Mouse (Mus musculus) myocyte (in vitro differentiated cells): ENCODE measurements around the gene Coa6. TPM values are rescaled to one million over a fixed set of nuclear protein-coding genes. Genes with fewer than 3 reads are reported as not detected.
"Not testable (repeated sequence)": the region's sequence is repeated elsewhere in the genome, so short reads cannot be mapped to it uniquely, and the experiment has no call there.

Source experiments
- H3K27me3 ChIP-seq: one replicate; pipeline ENCODE4 v1.6.1; 2011; ENCODE audit not compliant: control insufficient read depth, insufficient read depth, insufficient read length
- H3K36me3 ChIP-seq: one replicate; pipeline ENCODE4 v1.6.1; 2011; ENCODE audit not compliant: control insufficient read depth, insufficient read depth
- H3K4me2 ChIP-seq: one replicate; pipeline ENCODE4 v1.6.1; 2011; ENCODE audit warnings: low read depth, control low read depth
- H3K4me3 ChIP-seq: one replicate; pipeline ENCODE4 v1.5.1; 2011; ENCODE audit warnings: mild to moderate bottlenecking, control low read depth, moderate library complexity
- H3K79me2 ChIP-seq: one replicate; pipeline ENCODE4 v1.6.1; 2011; ENCODE audit not compliant: control insufficient read depth, insufficient read depth
- H3ac ChIP-seq: one replicate; pipeline ENCODE4 v1.6.1; 2011; ENCODE audit not compliant: control insufficient read depth, insufficient read length
- CEBPB ChIP-seq: IDR thresholded peaks from 2 replicates; pipeline ENCODE4 v1.6.1; 2011; ENCODE audit warnings: mild to moderate bottlenecking, moderate library complexity; ENCODE audit not compliant: poor library complexity, insufficient read depth, severe bottlenecking
- E2F4 ChIP-seq: IDR thresholded peaks from one replicate; pipeline ENCODE4 v1.6.1; 2011; ENCODE audit warnings: mild to moderate bottlenecking, control low read depth, moderate library complexity; ENCODE audit not compliant: insufficient read depth
- MAX ChIP-seq: IDR thresholded peaks from one replicate; pipeline ENCODE4 v1.6.1; 2011; ENCODE audit warnings: low read depth, mild to moderate bottlenecking, control low read depth
- MYOD1 ChIP-seq, 3 experiments: IDR thresholded peaks; one replicate each; pipeline ENCODE4 v1.6.1; 2011; ENCODE audit warnings: control low read depth in 2 of 3, low read depth in 2 of 3, mild to moderate bottlenecking in 2 of 3, moderate library complexity in 1 of 3; ENCODE audit not compliant: insufficient read length in 2 of 3, control insufficient read depth in 1 of 3
- MYOG ChIP-seq, 3 experiments: IDR thresholded peaks; one replicate each; pipeline ENCODE4 v1.6.1; 2011; ENCODE audit warnings: control low read depth in 2 of 3, low read depth in 2 of 3, mild to moderate bottlenecking in 2 of 3; ENCODE audit not compliant: insufficient read length in 2 of 3, control insufficient read depth in 1 of 3, insufficient read depth in 1 of 3
- POLR2A ChIP-seq: IDR thresholded peaks from one replicate; pipeline ENCODE4 v1.6.1; 2011; ENCODE audit warnings: low read depth, mild to moderate bottlenecking, control low read depth, moderate library complexity; ENCODE audit not compliant: insufficient read length
- POLR2AphosphoS2 ChIP-seq: IDR thresholded peaks from one replicate; pipeline ENCODE4 v1.6.1; 2011; ENCODE audit warnings: low read depth, control low read depth; ENCODE audit not compliant: insufficient read length
- REST ChIP-seq: IDR thresholded peaks from one replicate; pipeline ENCODE4 v1.6.1; 2011; ENCODE audit warnings: mild to moderate bottlenecking, control low read depth, moderate library complexity; ENCODE audit not compliant: insufficient read depth, insufficient read length
- SRF ChIP-seq: IDR thresholded peaks from one replicate; pipeline ENCODE4 v1.6.1; 2011; ENCODE audit warnings: low read depth; ENCODE audit not compliant: control insufficient read depth, insufficient read length
- TCF12 ChIP-seq: IDR thresholded peaks from one replicate; pipeline ENCODE4 v1.6.1; 2011; ENCODE audit warnings: mild to moderate bottlenecking, control low read depth; ENCODE audit not compliant: poor library complexity, insufficient read depth, severe bottlenecking
- TCF3 ChIP-seq: IDR thresholded peaks from one replicate; pipeline ENCODE4 v1.6.1; 2011; ENCODE audit warnings: low read depth, control low read depth; ENCODE audit not compliant: insufficient read length
- USF1 ChIP-seq: IDR thresholded peaks from one replicate; pipeline ENCODE4 v1.6.1; 2011; ENCODE audit warnings: low read depth, mild to moderate bottlenecking, control low read depth, moderate library complexity
- polyA plus RNA-seq: library from polyadenylated mRNA; unstranded; fragments of >200 nt; fragmentation: generic; extraction: Trizol; gene quantifications from one replicate; pipeline ENCODE4 v1.2.1, GENCODE M21; 2012; ENCODE audit warnings: missing spikeins

Coa6 gene
- polyA plus RNA-seq, 1 experiment, result 29.3 TPM

GRCm38 (mm10) chr8:126398349-126398748 is 24.0 kb upstream of the Coa6 start:
- H3K79me2 ChIP-seq, result no peaks in the 10 kb centered on the region

DNA sequence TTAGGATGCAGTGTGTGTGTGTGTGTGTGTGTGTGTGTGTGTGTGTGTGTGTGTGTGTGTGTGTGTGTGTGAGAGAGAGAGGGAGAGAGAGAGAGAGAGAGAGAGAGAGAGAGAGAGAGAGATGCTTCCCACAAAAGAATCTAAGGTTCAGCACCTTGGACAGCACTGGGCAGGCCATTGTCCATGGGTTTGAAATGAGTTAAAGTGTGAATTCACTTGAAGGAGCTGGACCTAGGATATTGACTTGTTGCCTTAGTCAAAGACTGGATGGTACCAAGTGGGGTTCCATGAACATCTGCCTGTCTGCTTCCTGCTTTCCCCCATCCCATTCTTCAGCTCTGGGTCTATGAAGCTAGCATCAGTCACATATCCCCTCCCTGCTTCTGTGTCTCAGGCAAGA is 17.8 kb upstream of the Coa6 start:
- peak; percentile 79 for TF ChIP-seq REST
- H3ac ChIP-seq, H3K4me3 ChIP-seq, H3K79me2 ChIP-seq, H3K4me2 ChIP-seq, H3K36me3 ChIP-seq, H3K27me3 ChIP-seq: not testable (repeated sequence)

More at GRCm38 (mm10) chr8:126398349-126398748, 24.0 kb upstream of the Coa6 start:
- TF ChIP-seq POLR2A (no peak), TCF12 (no peak), MYOD1 (IDR thresholded peaks at IDR 0.05; ENCODE audit: control insufficient read depth in 1 of 3, insufficient read length in 2 of 3, low read depth in 2 of 3) (no peak), MYOG (IDR thresholded peaks at IDR 0.05; ENCODE audit: control insufficient read depth in 1 of 3, insufficient read depth in 1 of 3, insufficient read length in 2 of 3, low read depth in 2 of 3) (no peak), REST (no peak), CEBPB (no peak), TCF3 (no peak), E2F4 (no peak), SRF (no peak)
- Histone ChIP-seq H3K4me3 (no peak overlapping the region), H3ac (no peak overlapping the region), H3K36me3 (no peaks in the 10 kb centered on the region), H3K27me3 (peaks cover 19% of the 10 kb centered on the region), H3K4me2 (no peak overlapping the region)

DNA sequence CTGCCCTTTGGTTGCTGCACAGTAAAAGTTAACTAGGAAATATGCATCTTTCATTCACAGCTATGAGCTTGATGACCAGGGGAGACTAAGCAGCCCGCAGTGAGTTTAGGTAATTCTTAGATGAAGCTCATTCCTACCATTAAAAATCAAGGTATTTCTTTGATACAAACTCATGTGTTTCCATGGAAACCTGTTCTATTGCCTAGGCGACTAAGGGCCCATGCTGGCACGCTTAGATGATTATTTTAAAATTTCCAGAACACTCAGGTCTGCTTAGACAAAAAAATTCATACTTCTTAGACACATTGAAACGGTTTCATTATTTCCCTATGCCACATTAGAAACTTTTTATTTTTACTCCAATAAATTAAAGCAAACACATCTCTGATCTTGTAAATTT is 17.3 kb upstream of the Coa6 start:
- Histone ChIP-seq H3K4me3 (no peak overlapping the region), H3K36me3 (no peaks in the 10 kb centered on the region), H3ac (no peak overlapping the region), H3K79me2 (no peaks in the 10 kb centered on the region), H3K4me2 (no peak overlapping the region), H3K27me3 (peaks cover 5% of the 10 kb centered on the region)
- TF ChIP-seq TCF12 (no peak), MYOD1 (IDR thresholded peaks at IDR 0.05; ENCODE audit: control insufficient read depth in 1 of 3, insufficient read length in 2 of 3, low read depth in 2 of 3) (no peak), MAX (no peak), TCF3 (no peak), POLR2A (no peak), USF1 (no peak), POLR2AphosphoS2 (no peak)

- Histone ChIP-seq H3K27me3 (no peaks in the 10 kb centered on the region), H3K36me3 (peaks cover 10% of the 10 kb centered on the region), H3K79me2 (peaks cover 7% of the 10 kb centered on the region), H3K4me3 (no peak overlapping the region), H3ac (no peak overlapping the region), H3K4me2 (no peak overlapping the region)
- TF ChIP-seq TCF3, result no peak
- TF ChIP-seq REST, result no peak
- no peak for TF ChIP-seq POLR2A
- TF ChIP-seq SRF, result no peak
- no peak for TF ChIP-seq POLR2AphosphoS2
- no peak for TF ChIP-seq CEBPB
Measured at GRCm38 (mm10) chr8:126420834-126421233, 1.5 kb upstream of the Coa6 start.

GRCm38 (mm10) chr8:126422920-126423300 is 595 bp downstream of the Coa6 start:
- Histone ChIP-seq H3K27me3 (no peaks in the 10 kb centered on the region), H3ac (peak overlapping the region; percentile 73), H3K79me2 (peaks cover 7% of the 10 kb centered on the region), H3K4me2 (peak overlapping the region; percentile 77), H3K36me3 (peaks cover 20% of the 10 kb centered on the region), H3K4me3 (peak overlapping the region; percentile 81)
- TF ChIP-seq MYOG (IDR thresholded peaks at IDR 0.05; ENCODE audit: control insufficient read depth in 1 of 3, insufficient read depth in 1 of 3, insufficient read length in 2 of 3, low read depth in 2 of 3) (no peak), SRF (no peak), REST (no peak), CEBPB (no peak), POLR2AphosphoS2 (no peak), MAX (no peak), TCF12 (no peak), USF1 (no peak), E2F4 (no peak), MYOD1 (IDR thresholded peaks at IDR 0.05; ENCODE audit: control insufficient read depth in 1 of 3, insufficient read length in 2 of 3, low read depth in 2 of 3) (no peak), TCF3 (no peak)
